Mouse (Mus musculus): ENCODE results near the gene Barx2. TPM values are rescaled to one million over a fixed set of nuclear protein-coding genes. Genes with fewer than 3 reads are reported as not detected.

Gene Barx2
- polyA plus RNA-seq, 1 experiment = 1.6 TPM

DNA sequence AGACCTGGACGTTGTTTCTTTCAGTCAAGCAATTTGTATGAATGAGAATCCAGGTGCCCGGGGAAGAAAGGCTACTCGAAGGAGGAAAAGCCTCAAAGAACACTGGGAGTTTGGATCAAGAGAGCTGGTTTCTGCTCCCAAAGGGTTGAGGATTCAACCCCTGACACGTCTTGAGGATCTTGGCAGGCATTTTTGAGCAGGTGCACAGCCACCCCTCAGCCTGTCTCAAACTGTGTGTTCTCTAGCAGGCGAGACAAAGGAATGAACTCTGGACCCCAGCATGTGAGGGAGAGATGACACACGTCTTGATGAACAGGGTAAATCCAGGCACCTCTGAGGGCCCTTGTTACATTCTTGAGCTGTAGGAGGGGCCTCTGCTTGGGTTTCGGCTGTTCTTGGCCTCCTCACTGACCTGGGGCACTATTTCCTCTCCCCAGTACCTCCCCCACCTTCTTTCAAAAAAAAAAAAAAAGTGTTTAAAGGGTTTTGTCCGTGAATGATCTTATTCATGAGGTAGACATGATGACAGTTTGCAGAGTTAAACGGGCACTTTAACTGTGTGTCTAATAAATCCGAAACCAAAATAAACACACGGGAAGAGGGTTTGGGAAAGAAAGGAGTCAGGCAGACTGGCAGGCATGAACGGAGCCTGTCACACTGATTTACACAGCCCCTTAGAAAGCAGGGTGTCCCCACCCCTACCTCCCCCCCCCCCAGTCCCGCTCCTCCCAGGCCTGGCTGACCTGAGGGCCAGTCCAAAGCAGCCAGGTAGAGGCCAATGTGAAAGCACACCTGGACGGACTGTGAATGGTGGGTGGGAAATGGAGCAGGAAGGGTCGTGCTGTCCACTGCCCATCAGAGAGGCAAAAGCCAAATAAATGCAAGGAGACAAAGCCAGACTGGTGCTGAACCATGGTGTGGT lies 73.9 kb downstream of the Barx2 start:
- DNase-seq (ENCODE audit: extremely low spot score in 1 of 2, low spot score in 1 of 2) = no peak

DNA sequence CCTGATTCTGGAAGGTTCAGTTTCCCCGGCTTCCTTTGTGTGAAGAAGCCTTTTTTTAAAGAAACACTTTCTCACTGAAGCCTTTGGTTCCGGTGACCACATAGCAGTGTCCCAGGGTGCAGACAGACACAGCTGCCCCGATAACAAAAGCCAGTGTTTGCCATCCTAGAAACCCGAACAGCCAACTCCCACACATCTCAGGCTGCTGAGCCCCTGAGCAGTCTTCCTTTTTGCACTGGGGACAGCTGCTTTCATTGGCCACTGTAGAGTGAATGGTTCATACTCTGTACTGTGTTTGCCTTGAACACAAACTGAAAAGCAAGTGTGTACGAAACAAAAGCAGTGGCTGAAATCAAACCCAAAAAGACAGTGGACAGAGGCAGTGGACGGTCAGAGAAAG lies 75.2 kb downstream of the Barx2 start:
- DNase-seq (ENCODE audit: extremely low spot score in 1 of 2, low spot score in 1 of 2) = no peak

DNA sequence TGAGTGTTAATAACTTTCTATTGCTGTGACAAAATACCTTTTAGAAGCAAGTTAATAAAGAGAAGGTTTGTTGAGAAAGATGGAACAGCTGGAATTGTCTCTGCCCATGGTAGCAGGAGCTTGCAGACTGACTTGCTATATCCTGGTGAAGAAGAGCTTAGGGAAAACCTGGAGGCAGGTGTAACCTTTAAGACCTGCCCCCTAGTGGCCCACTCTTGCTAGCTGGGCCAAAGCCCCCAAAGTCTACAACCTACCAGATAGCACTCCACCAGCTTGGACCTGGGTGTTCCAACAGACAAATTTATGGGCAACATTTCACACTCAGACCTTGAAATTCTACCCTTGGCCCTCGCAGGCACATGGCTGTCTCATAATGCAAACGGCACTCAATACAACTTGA lies 104.5 kb downstream of the Barx2 start:
- no peak for DNase-seq (ENCODE audit: extremely low spot score in 1 of 2, low spot score in 1 of 2)

DNA sequence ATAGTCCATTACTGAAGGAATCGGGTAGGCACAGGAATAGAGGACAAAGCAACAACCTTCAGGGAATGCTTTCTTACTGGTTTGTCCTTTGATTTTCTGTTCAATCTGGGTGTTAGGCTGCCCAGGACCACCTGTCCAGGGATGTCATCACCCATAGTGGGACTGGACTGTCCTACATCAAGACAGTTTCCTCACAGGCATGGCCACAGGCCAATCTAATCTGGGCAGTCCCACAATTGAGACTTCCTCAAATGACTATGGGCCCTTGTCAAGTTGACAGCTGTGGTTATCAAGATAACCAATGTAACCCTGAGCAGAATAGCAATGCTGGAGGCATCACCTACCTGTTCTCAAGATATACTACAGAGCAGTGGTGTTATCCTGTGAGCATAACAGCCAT lies 110.6 kb downstream of the Barx2 start:
- no peak for DNase-seq (ENCODE audit: extremely low spot score in 1 of 2, low spot score in 1 of 2)

Other genes with a start within 250 kb of the Barx2 start
- 47.5 and 54.9 TPM in 2 replicates for gene Arhgap32, start 202.7 kb upstream of the Barx2 start, polyA plus RNA-seq (2012; rRNA removed)

Data from frontal cortex, adult 2 months (tissue).